Mouse (Mus musculus) E14TG2a.4 (cell line): Measurements from ENCODE around the gene Pip4p1.
"Not testable (repeated sequence)": the region's sequence is repeated elsewhere in the genome, so short reads cannot be mapped to it uniquely, and the experiment has no call there.

ENCODE experiments used
- CTCF ChIP-seq: conservative IDR thresholded peaks from 2 replicates; pipeline ENCODE4 v1.5.1; 2014; ENCODE audit warnings: low read length
- NANOG ChIP-seq: IDR thresholded peaks from 2 replicates; pipeline ENCODE4 v1.6.1; 2014; ENCODE audit warnings: borderline replicate concordance, low read length, mixed read lengths
- POU5F1 ChIP-seq: IDR thresholded peaks from 2 replicates; pipeline ENCODE4 v1.6.1; 2014; ENCODE audit warnings: low read length, borderline replicate concordance

GRCm38 (mm10) chr14:50956724-50957123, 26.1 kb upstream of the Pip4p1 start:
- TF ChIP-seq CTCF, NANOG, POU5F1: not testable (repeated sequence)
